Mouse (Mus musculus) hindbrain, embryonic 15.5 days (tissue): ENCODE results near the gene Mxi1. TPM values are rescaled to one million over a fixed set of nuclear protein-coding genes. Genes with fewer than 3 reads are reported as not detected.

ENCODE experiments used
- ATAC-seq: fragments of 200-750 bp; cut with Nextera tagmentation; 2 replicates; pipeline ENCODE4 v1.8.0; 2017; ENCODE audit warnings: low read depth, moderate number of reproducible peaks, moderate TSS enrichment; ENCODE audit not compliant: low FRiP score
- H3K27ac ChIP-seq: fragments of 300-500 bp; sonication (generic); replicated peaks from 2 replicates; pipeline ENCODE4 v1.5.1; 2015; ENCODE audit warnings: mild to moderate bottlenecking, inconsistent platforms
- H3K27me3 ChIP-seq: fragments of 300-500 bp; sonication (generic); 2 replicates; pipeline ENCODE4 v1.6.1; 2015; ENCODE audit warnings: control low read depth, inconsistent platforms
- H3K36me3 ChIP-seq: fragments of 300-500 bp; sonication (generic); 2 replicates; pipeline ENCODE4 v1.6.1; 2015; ENCODE audit warnings: control low read depth, inconsistent platforms
- H3K4me1 ChIP-seq: fragments of 300-500 bp; sonication (generic); replicated peaks from 2 replicates; pipeline ENCODE4 v1.6.1; 2015; ENCODE audit warnings: control low read depth, inconsistent platforms
- H3K4me2 ChIP-seq: fragments of 300-500 bp; sonication (generic); 2 replicates; pipeline ENCODE4 v1.6.1; 2015; ENCODE audit warnings: moderate library complexity, mild to moderate bottlenecking, inconsistent platforms
- H3K4me3 ChIP-seq: fragments of 300-500 bp; sonication (generic); 2 replicates; pipeline ENCODE4 v1.5.1; 2015; ENCODE audit warnings: mild to moderate bottlenecking, inconsistent platforms
- H3K9ac ChIP-seq: fragments of 300-500 bp; sonication (generic); 2 replicates; pipeline ENCODE4 v1.6.1; 2015; ENCODE audit warnings: inconsistent platforms
- H3K9me3 ChIP-seq: fragments of 300-500 bp; sonication (generic); 2 replicates; pipeline ENCODE4 v1.6.1; 2016; ENCODE audit warnings: control low read depth, inconsistent platforms
- WGBS: fragments of 180-500 bp; shearing (Covaris S2); methylation state at CpG from one replicate; pipeline ENCODE4 v1.1.7; 2015; 5-methylcytosine and 5-hydroxymethylcytosine counted together
- polyA plus RNA-seq: library from polyadenylated mRNA; unstranded; fragments of >200 nt; fragmentation: Nextera tagmentation; extraction: Ambion mirVana; gene quantifications from 2 replicates; pipeline ENCODE4 v1.2.1, GENCODE M21; 2015

Gene Mxi1
- polyA plus RNA-seq, 1 experiment from 2014 or later, result 52.7 TPM

- WGBS, result 10% methylated on average over 6 of the region's 6 CpGs
- no peak overlapping the region for H3K4me2 ChIP-seq
- H3K36me3 ChIP-seq, result no peaks in the 10 kb centered on the region
- no peaks in the 10 kb centered on the region for H3K4me1 ChIP-seq
- H3K27ac ChIP-seq, result no peak overlapping the region
- no peak overlapping the region for H3K4me3 ChIP-seq
- H3K9ac ChIP-seq, result no peak overlapping the region
- H3K27me3 ChIP-seq, result no peaks in the 10 kb centered on the region
- no peaks in the 10 kb centered on the region for H3K9me3 ChIP-seq
- no peak for ATAC-seq
Observed at GRCm38 (mm10) chr19:53412149-53412848, 102.0 kb downstream of the Mxi1 start.

- Histone ChIP-seq H3K4me2 (no peak overlapping the region), H3K27me3 (no peaks in the 10 kb centered on the region), H3K9me3 (no peaks in the 10 kb centered on the region), H3K36me3 (no peaks in the 10 kb centered on the region), H3K4me3 (no peak overlapping the region), H3K9ac (no peak overlapping the region), H3K27ac (no peak overlapping the region), H3K4me1 (no peaks in the 10 kb centered on the region)
- ATAC-seq, result no peak
- 88% methylated on average over 15 of the region's 15 CpGs for WGBS
Observed at GRCm38 (mm10) chr19:53413617-53414380, 103.5 kb downstream of the Mxi1 start.

- Histone ChIP-seq H3K9me3 (no peaks in the 10 kb centered on the region), H3K27ac (no peak overlapping the region), H3K4me2 (no peak overlapping the region), H3K9ac (no peak overlapping the region), H3K4me1 (no peaks in the 10 kb centered on the region), H3K36me3 (no peaks in the 10 kb centered on the region), H3K27me3 (no peaks in the 10 kb centered on the region), H3K4me3 (no peak overlapping the region)
- 88% methylated on average over 11 of the region's 11 CpGs for WGBS
- no peak for ATAC-seq
Observed at GRCm38 (mm10) chr19:53414650-53415049, 104.3 kb downstream of the Mxi1 start.

- Histone ChIP-seq H3K4me2 (no peak overlapping the region), H3K36me3 (no peaks in the 10 kb centered on the region), H3K4me1 (no peaks in the 10 kb centered on the region), H3K27me3 (no peaks in the 10 kb centered on the region), H3K9me3 (no peaks in the 10 kb centered on the region), H3K27ac (no peak overlapping the region), H3K9ac (no peak overlapping the region), H3K4me3 (no peak overlapping the region)
- ATAC-seq, result no peak
- WGBS, result 85% methylated on average over 17 of the region's 17 CpGs
Observed at GRCm38 (mm10) chr19:53415198-53415597, 104.9 kb downstream of the Mxi1 start.

GRCm38 (mm10) chr19:53419834-53420233, 109.5 kb downstream of the Mxi1 start:
- Histone ChIP-seq H3K4me1 (peaks cover 10% of the 10 kb centered on the region), H3K4me2 (no peak overlapping the region), H3K9me3 (no peaks in the 10 kb centered on the region), H3K27ac (no peak overlapping the region), H3K36me3 (no peaks in the 10 kb centered on the region), H3K4me3 (no peak overlapping the region), H3K27me3 (no peaks in the 10 kb centered on the region), H3K9ac (no peak overlapping the region)
- 50% methylated on average over 5 of the region's 5 CpGs for WGBS
- no peak for ATAC-seq

GRCm38 (mm10) chr19:53420924-53421582, 110.7 kb downstream of the Mxi1 start:
- Histone ChIP-seq H3K27ac (peak overlapping the region; percentile 70), H3K4me1 (peaks cover 10% of the 10 kb centered on the region), H3K4me3 (peak overlapping the region; percentile 45), H3K9ac (peak overlapping the region; percentile 41; the same call in 1 of the 2 replicates), H3K36me3 (no peaks in the 10 kb centered on the region), H3K27me3 (no peaks in the 10 kb centered on the region), H3K9me3 (no peaks in the 10 kb centered on the region), H3K4me2 (peak overlapping the region; percentile 95)
- WGBS, result 2% methylated on average over 19 of the region's 19 CpGs
- ATAC-seq, result peak; percentile 95

GRCm38 (mm10) chr19:53421583-53422188, 111.4 kb downstream of the Mxi1 start:
- Histone ChIP-seq H3K9ac (no peak overlapping the region), H3K36me3 (no peaks in the 10 kb centered on the region), H3K4me3 (peak overlapping the region; percentile 45), H3K27me3 (no peaks in the 10 kb centered on the region), H3K27ac (no peak overlapping the region), H3K4me1 (peaks cover 10% of the 10 kb centered on the region), H3K4me2 (peak overlapping the region; percentile 95), H3K9me3 (no peaks in the 10 kb centered on the region)
- peak; percentile 8; the same call in 1 of the 2 replicates for ATAC-seq
- under 1% methylated on average over 6 of the region's 6 CpGs for WGBS

- WGBS, result 72% methylated on average over 18 of the region's 18 CpGs
- H3K27ac ChIP-seq, result no peak overlapping the region
- no peaks in the 10 kb centered on the region for H3K9me3 ChIP-seq
- H3K36me3 ChIP-seq, result no peaks in the 10 kb centered on the region
- H3K4me1 ChIP-seq, result peaks cover 15% of the 10 kb centered on the region
- ATAC-seq, result no peak
- H3K9ac ChIP-seq, result no peak overlapping the region
- no peak overlapping the region for H3K4me3 ChIP-seq
- H3K4me2 ChIP-seq, result no peak overlapping the region
- H3K27me3 ChIP-seq, result no peaks in the 10 kb centered on the region
Observed at GRCm38 (mm10) chr19:53422358-53423308, 112.3 kb downstream of the Mxi1 start.

- no peak overlapping the region for H3K27ac ChIP-seq
- H3K4me1 ChIP-seq, result peaks cover 18% of the 10 kb centered on the region
- H3K4me3 ChIP-seq, result no peak overlapping the region
- H3K9me3 ChIP-seq, result no peaks in the 10 kb centered on the region
- H3K4me2 ChIP-seq, result no peak overlapping the region
- no peaks in the 10 kb centered on the region for H3K27me3 ChIP-seq
- WGBS, result 19% methylated on average over 18 of the region's 19 CpGs
- no peak overlapping the region for H3K9ac ChIP-seq
- no peaks in the 10 kb centered on the region for H3K36me3 ChIP-seq
- ATAC-seq, result no peak
Observed at GRCm38 (mm10) chr19:53423341-53423753, 113.0 kb downstream of the Mxi1 start.

GRCm38 (mm10) chr19:53423816-53424465, 113.6 kb downstream of the Mxi1 start:
- no peak for ATAC-seq
- 62% methylated on average over 17 of the region's 17 CpGs for WGBS

GRCm38 (mm10) chr19:53424629-53425028, 114.3 kb downstream of the Mxi1 start:
- ATAC-seq, result no peak
- Histone ChIP-seq H3K36me3 (no peaks in the 10 kb centered on the region), H3K9ac (no peak overlapping the region), H3K9me3 (no peaks in the 10 kb centered on the region), H3K4me3 (no peak overlapping the region), H3K27me3 (no peaks in the 10 kb centered on the region), H3K4me1 (peaks cover 18% of the 10 kb centered on the region), H3K4me2 (no peak overlapping the region), H3K27ac (no peak overlapping the region)
- 69% methylated on average over 18 of the region's 18 CpGs for WGBS

More at GRCm38 (mm10) chr19:53423816-53424465, 113.6 kb downstream of the Mxi1 start:
- Histone ChIP-seq H3K4me1 (peaks cover 18% of the 10 kb centered on the region), H3K4me3 (no peak overlapping the region), H3K4me2 (no peak overlapping the region), H3K9ac (no peak overlapping the region), H3K27me3 (no peaks in the 10 kb centered on the region), H3K9me3 (no peaks in the 10 kb centered on the region), H3K36me3 (no peaks in the 10 kb centered on the region), H3K27ac (no peak overlapping the region)
